Mouse (Mus musculus): ENCODE data around the gene Nrcam. TPM values are rescaled to one million over a fixed set of nuclear protein-coding genes. Genes with fewer than 3 reads are reported as not detected.

The Nrcam gene
- polyA plus RNA-seq, 1 experiment = 0.71 TPM

GRCm38 (mm10) chr12:44528391-44529016, 199.8 kb downstream of the Nrcam start:
- Histone ChIP-seq H3K79me2 (ENCODE audit: control insufficient read depth, insufficient read depth) (no peaks in the 10 kb centered on the region), H3ac (ENCODE audit: control insufficient read depth, insufficient read length) (no peak overlapping the region), H3K36me3 (ENCODE audit: control insufficient read depth, insufficient read depth) (no peaks in the 10 kb centered on the region), H3K27me3 (ENCODE audit: control insufficient read depth, insufficient read depth, insufficient read length) (no peaks in the 10 kb centered on the region), H3K4me2 (ENCODE audit: low read depth) (no peak overlapping the region), H3K4me3 (no peak overlapping the region)
- no peak for TF ChIP-seq E2F4 (IDR thresholded peaks at IDR 0.05; ENCODE audit: insufficient read depth)
- TF ChIP-seq MYOG (IDR thresholded peaks at IDR 0.05; ENCODE audit: control insufficient read depth in 1 of 3, insufficient read depth in 1 of 3, insufficient read length in 2 of 3, low read depth in 2 of 3) = peak in 1 of 3 experiments; percentile 22
- peak in 1 of 3 experiments; percentile 55 for TF ChIP-seq MYOD1 (IDR thresholded peaks at IDR 0.05; ENCODE audit: control insufficient read depth in 1 of 3, insufficient read length in 2 of 3, low read depth in 2 of 3)

- Histone ChIP-seq H3K36me3 (ENCODE audit: control insufficient read depth, insufficient read depth) (no peaks in the 10 kb centered on the region), H3K4me3 (no peak overlapping the region), H3K79me2 (ENCODE audit: control insufficient read depth, insufficient read depth) (no peaks in the 10 kb centered on the region), H3ac (ENCODE audit: control insufficient read depth, insufficient read length) (no peak overlapping the region), H3K4me2 (ENCODE audit: low read depth) (no peak overlapping the region), H3K27me3 (ENCODE audit: control insufficient read depth, insufficient read depth, insufficient read length) (no peaks in the 10 kb centered on the region)
- TF ChIP-seq E2F4 (IDR thresholded peaks at IDR 0.05; ENCODE audit: insufficient read depth) (no peak), TCF12 (IDR thresholded peaks at IDR 0.05; ENCODE audit: insufficient read depth, poor library complexity, severe bottlenecking) (no peak), TCF3 (IDR thresholded peaks at IDR 0.05; ENCODE audit: insufficient read length, low read depth) (no peak), USF1 (IDR thresholded peaks at IDR 0.05; ENCODE audit: low read depth) (no peak), REST (IDR thresholded peaks at IDR 0.05; ENCODE audit: insufficient read depth, insufficient read length) (no peak), MYOG (IDR thresholded peaks at IDR 0.05; ENCODE audit: control insufficient read depth in 1 of 3, insufficient read depth in 1 of 3, insufficient read length in 2 of 3, low read depth in 2 of 3) (no peak), POLR2A (IDR thresholded peaks at IDR 0.05; ENCODE audit: insufficient read length, low read depth) (no peak), POLR2AphosphoS2 (IDR thresholded peaks at IDR 0.05; ENCODE audit: insufficient read length, low read depth) (no peak), CEBPB (IDR thresholded peaks at IDR 0.05; ENCODE audit: insufficient read depth, poor library complexity, severe bottlenecking) (no peak), MAX (IDR thresholded peaks at IDR 0.05; ENCODE audit: low read depth) (no peak), MYOD1 (IDR thresholded peaks at IDR 0.05; ENCODE audit: control insufficient read depth in 1 of 3, insufficient read length in 2 of 3, low read depth in 2 of 3) (no peak), SRF (IDR thresholded peaks at IDR 0.05; ENCODE audit: control insufficient read depth, insufficient read length, low read depth) (no peak)
Observed at GRCm38 (mm10) chr12:44532337-44533113, 203.8 kb downstream of the Nrcam start.

GRCm38 (mm10) chr12:44534100-44534633, 205.5 kb downstream of the Nrcam start:
- no peaks in the 10 kb centered on the region for H3K27me3 ChIP-seq (ENCODE audit: control insufficient read depth, insufficient read depth, insufficient read length)
- no peaks in the 10 kb centered on the region for H3K36me3 ChIP-seq (ENCODE audit: control insufficient read depth, insufficient read depth)
- H3K4me2 ChIP-seq (ENCODE audit: low read depth) = no peak overlapping the region
- TF ChIP-seq POLR2AphosphoS2 (IDR thresholded peaks at IDR 0.05; ENCODE audit: insufficient read length, low read depth) = no peak
- TF ChIP-seq MAX (IDR thresholded peaks at IDR 0.05; ENCODE audit: low read depth) = no peak
- no peak for TF ChIP-seq SRF (IDR thresholded peaks at IDR 0.05; ENCODE audit: control insufficient read depth, insufficient read length, low read depth)
- no peak for TF ChIP-seq E2F4 (IDR thresholded peaks at IDR 0.05; ENCODE audit: insufficient read depth)
- no peak for TF ChIP-seq TCF3 (IDR thresholded peaks at IDR 0.05; ENCODE audit: insufficient read length, low read depth)
- no peak for TF ChIP-seq MYOG (IDR thresholded peaks at IDR 0.05; ENCODE audit: control insufficient read depth in 1 of 3, insufficient read depth in 1 of 3, insufficient read length in 2 of 3, low read depth in 2 of 3)
- TF ChIP-seq CEBPB (IDR thresholded peaks at IDR 0.05; ENCODE audit: insufficient read depth, poor library complexity, severe bottlenecking) = no peak
- TF ChIP-seq USF1 (IDR thresholded peaks at IDR 0.05; ENCODE audit: low read depth) = no peak
- TF ChIP-seq REST (IDR thresholded peaks at IDR 0.05; ENCODE audit: insufficient read depth, insufficient read length) = no peak
- H3K79me2 ChIP-seq (ENCODE audit: control insufficient read depth, insufficient read depth) = no peaks in the 10 kb centered on the region
- H3ac ChIP-seq (ENCODE audit: control insufficient read depth, insufficient read length) = no peak overlapping the region
- no peak overlapping the region for H3K4me3 ChIP-seq

- no peak for TF ChIP-seq SRF (IDR thresholded peaks at IDR 0.05; ENCODE audit: control insufficient read depth, insufficient read length, low read depth)
- no peak for TF ChIP-seq REST (IDR thresholded peaks at IDR 0.05; ENCODE audit: insufficient read depth, insufficient read length)
- TF ChIP-seq CEBPB (IDR thresholded peaks at IDR 0.05; ENCODE audit: insufficient read depth, poor library complexity, severe bottlenecking) = no peak
- no peak for TF ChIP-seq POLR2A (IDR thresholded peaks at IDR 0.05; ENCODE audit: insufficient read length, low read depth)
- no peak for TF ChIP-seq USF1 (IDR thresholded peaks at IDR 0.05; ENCODE audit: low read depth)
- no peak for TF ChIP-seq TCF12 (IDR thresholded peaks at IDR 0.05; ENCODE audit: insufficient read depth, poor library complexity, severe bottlenecking)
- no peak for TF ChIP-seq MAX (IDR thresholded peaks at IDR 0.05; ENCODE audit: low read depth)
- no peak for TF ChIP-seq MYOG (IDR thresholded peaks at IDR 0.05; ENCODE audit: control insufficient read depth in 1 of 3, insufficient read depth in 1 of 3, insufficient read length in 2 of 3, low read depth in 2 of 3)
- no peak for TF ChIP-seq TCF3 (IDR thresholded peaks at IDR 0.05; ENCODE audit: insufficient read length, low read depth)
- TF ChIP-seq E2F4 (IDR thresholded peaks at IDR 0.05; ENCODE audit: insufficient read depth) = no peak
- no peak for TF ChIP-seq POLR2AphosphoS2 (IDR thresholded peaks at IDR 0.05; ENCODE audit: insufficient read length, low read depth)
- no peak for TF ChIP-seq MYOD1 (IDR thresholded peaks at IDR 0.05; ENCODE audit: control insufficient read depth in 1 of 3, insufficient read length in 2 of 3, low read depth in 2 of 3)
- H3K79me2 ChIP-seq (ENCODE audit: control insufficient read depth, insufficient read depth) = no peaks in the 10 kb centered on the region
- no peak overlapping the region for H3K4me2 ChIP-seq (ENCODE audit: low read depth)
- H3K36me3 ChIP-seq (ENCODE audit: control insufficient read depth, insufficient read depth) = no peaks in the 10 kb centered on the region
- no peaks in the 10 kb centered on the region for H3K27me3 ChIP-seq (ENCODE audit: control insufficient read depth, insufficient read depth, insufficient read length)
- no peak overlapping the region for H3ac ChIP-seq (ENCODE audit: control insufficient read depth, insufficient read length)
- no peak overlapping the region for H3K4me3 ChIP-seq
Observed at GRCm38 (mm10) chr12:44535623-44536022, 206.9 kb downstream of the Nrcam start.
